Mouse (Mus musculus) ES-Bruce4 (cell line): ENCODE data around the gene Tcp11l1. TPM values are rescaled to one million over a fixed set of nuclear protein-coding genes. Genes with fewer than 3 reads are reported as not detected.
A peak's percentile ranks its signal among the peaks of the same experiment; 100 is the strongest.

ENCODE experiments used
- H3K27ac ChIP-seq: 2 replicates; pipeline ENCODE4 v1.5.1; 2012; ENCODE audit warnings: low read length, inconsistent platforms; ENCODE audit not compliant: insufficient read depth
- H3K27me3 ChIP-seq: 2 replicates; pipeline ENCODE4 v1.6.1; 2012; ENCODE audit warnings: mild to moderate bottlenecking, low read length, inconsistent platforms; ENCODE audit not compliant: control insufficient read depth, poor library complexity, insufficient read depth, severe bottlenecking
- H3K36me3 ChIP-seq: 2 replicates; pipeline ENCODE4 v1.6.1; 2012; ENCODE audit warnings: inconsistent platforms, mild to moderate bottlenecking, low read length, moderate library complexity; ENCODE audit not compliant: control insufficient read depth, poor library complexity, insufficient read depth, severe bottlenecking
- H3K4me1 ChIP-seq: one replicate; pipeline ENCODE4 v1.8.1; 2011; ENCODE audit warnings: low read length; ENCODE audit not compliant: control insufficient read depth, insufficient read depth
- H3K4me3 ChIP-seq: 2 replicates; pipeline ENCODE4 v1.5.1; 2011; ENCODE audit warnings: low read depth, mild to moderate bottlenecking, low read length
- H3K9ac ChIP-seq: 2 replicates; pipeline ENCODE4 v1.6.1; 2012; ENCODE audit warnings: low read depth, mild to moderate bottlenecking, inconsistent platforms; ENCODE audit not compliant: poor library complexity, severe bottlenecking
- H3K9me3 ChIP-seq: replicated peaks from 2 replicates; pipeline ENCODE4 v1.6.1; 2012; ENCODE audit warnings: mild to moderate bottlenecking, low read length, inconsistent platforms; ENCODE audit not compliant: control insufficient read depth, poor library complexity, insufficient read depth, severe bottlenecking
- CTCF ChIP-seq: IDR thresholded peaks from one replicate; pipeline ENCODE4 v1.8.1; 2011; ENCODE audit warnings: low read depth, low read length
- EP300 ChIP-seq: IDR thresholded peaks from 2 replicates; pipeline ENCODE4 v1.6.1; 2011; ENCODE audit warnings: low read depth, low read length; ENCODE audit not compliant: insufficient read depth
- POLR2A ChIP-seq: IDR thresholded peaks from one replicate; pipeline ENCODE4 v1.8.1; 2011; ENCODE audit warnings: low read length; ENCODE audit not compliant: insufficient read depth
- polyA plus RNA-seq: library from polyadenylated mRNA; stranded (reverse); fragments of >200 nt; gene quantifications from 2 replicates; pipeline ENCODE4 v1.2.4, GENCODE M21; 2011; ENCODE audit warnings: low read depth; ENCODE audit not compliant: missing spikeins, insufficient read depth, insufficient read length

Tcp11l1 gene
- 8.1 and 8.6 TPM in 2 replicates for polyA plus RNA-seq

DNA sequence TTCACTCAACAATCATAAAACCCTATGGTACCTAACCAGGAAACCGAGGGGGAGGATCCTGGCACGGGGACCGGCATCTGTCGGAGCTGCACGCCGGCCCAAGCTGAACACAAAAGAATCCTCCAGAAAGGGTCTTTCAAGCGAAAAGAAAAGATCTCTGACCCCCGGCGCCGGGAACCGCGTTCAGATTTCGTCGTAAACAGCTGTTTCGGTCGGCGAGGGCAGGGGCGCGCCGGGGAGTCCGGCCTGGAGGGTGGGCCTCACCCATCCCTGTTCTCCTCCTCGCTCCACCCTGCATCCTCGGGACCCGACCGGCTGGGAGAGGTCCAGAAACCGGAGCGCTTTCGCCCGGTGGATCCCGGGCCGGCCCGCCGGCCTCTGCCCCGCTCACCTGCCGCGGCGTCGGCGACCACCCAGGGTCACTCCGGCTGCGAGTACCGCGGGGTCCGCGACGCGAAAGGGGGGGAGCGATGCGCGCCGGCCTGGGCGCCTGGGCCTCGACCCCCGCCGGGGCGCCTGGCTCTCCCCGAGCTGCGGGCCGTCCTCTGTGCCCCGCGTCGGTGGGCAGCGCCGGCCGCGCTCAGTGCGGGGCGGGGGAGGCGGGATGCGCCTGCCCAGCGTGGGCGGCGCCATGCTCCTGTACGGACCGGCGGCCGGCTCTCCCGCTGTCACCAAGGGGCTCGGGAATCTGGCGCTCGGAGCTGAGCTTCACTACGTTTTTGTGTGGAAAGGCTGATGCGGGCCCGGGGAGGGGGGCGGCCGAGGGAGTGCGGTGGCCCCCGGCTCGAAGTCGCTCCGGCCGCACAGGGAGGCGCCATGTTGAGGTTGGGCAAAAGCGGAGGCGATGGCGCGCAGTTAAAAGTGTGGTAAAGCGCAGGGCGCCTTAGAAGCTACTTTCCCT, at the start of gene Tcp11l1:
TSS of gene Tcp11l1 (minus strand) at position 585 of the 901 bp plus-strand sequence.
- Histone ChIP-seq H3K4me1 (no peaks in the 10 kb centered on the region), H3K9me3 (no peaks in the 10 kb centered on the region), H3K27ac (no peak within 1 kb of the TSS), H3K4me3 (peak within 1 kb of the TSS; percentile 63), H3K27me3 (no peaks in the 10 kb centered on the region), H3K9ac (peak within 1 kb of the TSS; percentile 89), H3K36me3 (no peaks in the 10 kb centered on the region)
- no peak for TF ChIP-seq EP300
- no peak for TF ChIP-seq CTCF
- no peak for TF ChIP-seq POLR2A

DNA sequence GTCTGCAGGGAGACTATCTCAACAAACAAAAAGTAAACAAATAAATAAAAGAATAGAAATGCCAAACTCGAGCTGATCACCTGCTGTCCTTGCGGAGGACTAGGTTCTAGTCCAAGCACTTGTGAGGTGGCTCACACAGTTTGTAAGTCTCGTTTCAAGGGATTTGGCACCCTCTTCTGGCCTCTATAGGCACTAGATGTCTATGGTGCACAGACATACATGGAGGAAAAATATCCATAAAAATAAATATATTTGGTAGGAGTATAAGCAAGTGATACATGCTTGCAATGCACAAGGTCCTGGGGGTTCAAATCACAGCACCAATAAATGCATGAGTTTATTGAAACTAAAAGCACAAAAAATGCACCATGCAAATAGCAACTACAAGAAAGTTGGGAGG, 38.6 kb upstream of the Tcp11l1 start:
- Histone ChIP-seq H3K4me1 (no peaks in the 10 kb centered on the region), H3K27me3 (no peaks in the 10 kb centered on the region), H3K36me3 (no peaks in the 10 kb centered on the region), H3K9me3 (no peaks in the 10 kb centered on the region), H3K4me3 (no peak overlapping the region), H3K9ac (no peak overlapping the region), H3K27ac (no peak overlapping the region)
- TF ChIP-seq POLR2A (no peak), CTCF (peak; percentile 28)

DNA sequence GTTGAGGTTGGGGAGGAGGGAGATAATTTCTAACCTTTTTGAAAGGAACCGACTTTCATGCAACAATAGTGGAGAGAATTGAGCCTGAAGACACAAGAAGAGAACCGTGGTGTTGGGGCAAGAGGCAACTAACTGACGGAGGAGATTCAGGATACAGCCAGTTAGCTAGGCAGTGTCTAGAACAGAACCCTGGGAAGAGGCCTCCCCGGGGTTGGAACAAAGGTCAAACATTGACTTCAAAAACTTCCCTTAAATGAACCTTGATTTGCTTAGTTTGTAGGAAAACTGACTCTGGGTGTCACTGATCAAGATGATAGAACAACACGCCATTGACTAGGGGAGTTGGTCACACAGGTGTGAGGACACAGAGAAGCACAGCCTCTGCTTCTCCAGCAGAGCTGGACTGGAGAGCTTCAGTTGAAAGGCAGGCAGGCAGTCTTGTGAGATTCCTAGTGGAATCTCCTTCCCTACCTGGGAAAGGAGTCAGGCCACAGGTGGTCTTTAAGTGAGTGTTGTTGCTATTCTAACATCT, 36.7 kb upstream of the Tcp11l1 start:
- no peaks in the 10 kb centered on the region for H3K4me1 ChIP-seq
- no peak overlapping the region for H3K27ac ChIP-seq
- H3K36me3 ChIP-seq: no peaks in the 10 kb centered on the region
- H3K9ac ChIP-seq: no peak overlapping the region
- H3K9me3 ChIP-seq: no peaks in the 10 kb centered on the region
- no peak overlapping the region for H3K4me3 ChIP-seq
- no peak for TF ChIP-seq CTCF
- no peak for TF ChIP-seq EP300
- no peak for TF ChIP-seq POLR2A
- H3K27me3 ChIP-seq: no peaks in the 10 kb centered on the region

DNA sequence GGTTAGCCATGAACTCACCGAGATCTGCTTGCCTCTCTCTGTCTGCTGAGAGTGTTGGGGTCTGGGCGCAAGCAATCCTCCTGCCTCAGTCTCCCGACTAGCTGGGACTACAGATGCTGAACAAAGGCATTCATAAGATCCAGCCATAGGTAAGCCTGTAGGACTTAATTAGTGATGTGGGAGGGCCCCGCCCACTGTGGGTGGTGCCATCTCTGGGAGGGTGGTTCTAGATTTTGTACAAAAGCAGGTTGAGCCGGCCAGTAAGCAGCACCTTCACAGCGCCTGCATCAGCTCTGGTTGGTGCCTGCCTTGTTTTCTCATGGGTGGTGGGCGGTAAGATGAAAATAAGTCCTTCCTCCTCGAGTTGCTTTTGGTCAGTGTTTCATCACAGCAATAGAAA, 34.3 kb upstream of the Tcp11l1 start:
- H3K36me3 ChIP-seq: no peaks in the 10 kb centered on the region
- no peaks in the 10 kb centered on the region for H3K4me1 ChIP-seq
- TF ChIP-seq EP300: no peak
- TF ChIP-seq CTCF: no peak
- no peak overlapping the region for H3K9ac ChIP-seq
- H3K27ac ChIP-seq: no peak overlapping the region
- peak overlapping the region; percentile 50 for H3K4me3 ChIP-seq
- no peaks in the 10 kb centered on the region for H3K9me3 ChIP-seq
- H3K27me3 ChIP-seq: no peaks in the 10 kb centered on the region

DNA sequence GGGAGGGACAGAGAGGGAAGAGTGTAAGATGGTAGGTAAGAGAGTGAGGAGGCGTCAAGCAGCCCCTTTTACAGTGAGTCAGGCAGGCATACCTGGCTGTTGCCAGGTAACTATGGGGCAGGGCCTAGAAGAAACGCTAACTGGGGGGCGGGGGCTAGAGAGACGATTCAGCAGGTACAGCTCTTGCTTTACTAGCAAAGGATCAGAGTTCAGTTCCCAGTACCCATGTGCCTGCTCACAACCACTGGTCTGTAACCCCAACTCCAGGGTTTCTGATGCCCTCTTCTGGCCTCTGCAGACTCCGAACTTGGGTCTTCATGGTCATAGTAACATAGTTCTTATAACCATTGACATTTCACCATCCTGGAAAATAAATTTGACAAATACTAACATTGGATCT, 32.0 kb upstream of the Tcp11l1 start:
- TF ChIP-seq CTCF (peak; percentile 30), POLR2A (no peak)
- Histone ChIP-seq H3K4me3 (no peak overlapping the region), H3K36me3 (no peaks in the 10 kb centered on the region), H3K27ac (no peak overlapping the region), H3K27me3 (no peaks in the 10 kb centered on the region), H3K9ac (no peak overlapping the region), H3K4me1 (no peaks in the 10 kb centered on the region), H3K9me3 (no peaks in the 10 kb centered on the region)

DNA sequence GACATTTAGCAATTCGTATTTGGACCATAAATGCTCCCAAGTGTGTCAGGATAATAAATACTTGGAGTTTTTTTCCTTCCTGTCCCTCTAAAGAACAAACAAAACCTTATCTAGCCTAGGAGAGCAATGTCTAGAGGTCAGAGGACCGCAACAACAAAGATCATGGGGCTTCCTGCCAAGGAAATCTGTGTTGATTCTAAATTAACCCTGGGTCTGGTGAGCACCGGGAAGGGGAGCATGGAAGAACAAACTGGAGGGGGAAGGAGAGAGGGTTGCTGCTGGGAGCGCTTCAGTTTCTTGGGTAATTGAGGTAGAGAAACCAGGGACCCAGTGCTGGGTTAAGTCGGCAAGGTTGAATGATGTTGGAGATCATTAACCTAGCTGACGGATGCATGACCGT, 31.2 kb upstream of the Tcp11l1 start:
- no peaks in the 10 kb centered on the region for H3K27me3 ChIP-seq
- H3K9ac ChIP-seq: peak overlapping the region; percentile 97

More for the DNA sequence above, 31.2 kb upstream of the Tcp11l1 start:
- Histone ChIP-seq H3K9me3 (no peaks in the 10 kb centered on the region), H3K27ac (peak overlapping the region; percentile 30; the same call in 1 of the 2 replicates), H3K4me3 (peak overlapping the region; percentile 50), H3K36me3 (no peaks in the 10 kb centered on the region), H3K4me1 (no peaks in the 10 kb centered on the region)
- TF ChIP-seq EP300: no peak
- TF ChIP-seq POLR2A: no peak
- TF ChIP-seq CTCF: no peak
